Mouse (Mus musculus): ENCODE results near the gene Ank. TPM values are rescaled to one million over a fixed set of nuclear protein-coding genes. Genes with fewer than 3 reads are reported as not detected.

Gene Ank
- polyA plus RNA-seq, 1 experiment from 2014 or later = 6.2 TPM

DNA sequence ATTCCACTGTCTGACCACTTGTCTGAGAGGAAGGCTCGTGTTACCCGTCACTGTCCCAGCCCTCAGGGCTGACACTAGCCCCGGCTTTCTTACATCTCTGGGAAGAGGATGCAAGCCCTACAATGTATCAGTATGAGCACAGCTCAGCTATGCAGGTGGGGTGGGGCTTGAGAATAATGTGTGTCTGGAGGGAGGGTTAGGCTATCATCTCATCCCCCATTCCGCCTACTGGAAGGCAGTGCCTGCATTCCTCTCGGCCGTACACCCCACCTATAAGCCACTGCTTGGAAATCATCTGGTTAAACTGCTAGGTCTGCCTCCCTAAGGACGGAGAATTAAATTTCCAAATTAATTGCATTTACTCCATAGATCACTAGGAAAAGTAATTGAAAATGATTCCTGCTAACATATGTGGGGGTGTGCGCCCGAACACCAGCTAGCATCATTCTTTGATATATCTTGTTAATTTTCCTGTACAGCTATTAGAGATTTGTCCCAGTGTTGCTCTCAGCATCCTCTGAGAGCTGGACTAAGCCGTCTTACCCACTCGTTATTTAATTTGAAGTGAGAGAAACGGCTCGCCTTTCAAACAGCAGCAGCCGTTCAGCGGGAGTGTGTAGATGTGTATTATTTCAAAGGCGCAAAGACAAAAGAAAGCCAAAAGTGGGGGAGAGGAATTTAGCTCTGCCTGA is 92.1 kb downstream of the Ank start:
- H3K9me3 ChIP-seq = no peaks in the 10 kb centered on the region
- peaks cover 16% of the 10 kb centered on the region for H3K4me1 ChIP-seq
- no peak for DNase-seq (ENCODE audit: low spot score)
- WGBS = 53% methylated on average over 16 of the region's 16 CpGs
- H3K4me3 ChIP-seq = no peak overlapping the region
- H3K27ac ChIP-seq (replicated peaks) = no peak overlapping the region
- no peaks in the 10 kb centered on the region for H3K27me3 ChIP-seq (replicated peaks; ENCODE audit: low read depth, poor library complexity, severe bottlenecking)
- H3K36me3 ChIP-seq (replicated peaks) = peaks cover 8% of the 10 kb centered on the region; the same call in 1 of the 2 replicates

DNA sequence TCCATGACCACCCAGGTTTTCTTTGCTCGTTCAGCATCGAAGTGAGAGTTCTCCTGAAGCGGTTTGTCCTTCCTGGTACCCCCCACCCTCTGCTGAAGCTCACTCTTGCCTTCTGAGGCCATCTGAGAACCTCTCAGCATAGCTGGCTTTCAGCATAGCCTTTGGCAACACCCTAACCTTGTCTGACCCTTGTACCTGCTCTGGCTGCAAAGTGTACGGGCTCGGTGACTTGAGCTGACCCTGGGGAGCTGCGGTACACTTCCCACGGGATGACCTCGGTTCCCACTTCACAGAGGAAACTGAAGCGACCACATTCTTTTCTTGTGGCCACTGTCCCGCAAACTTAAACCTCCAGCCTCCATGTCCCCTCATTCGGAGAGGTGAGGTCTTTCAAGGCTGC is 93.8 kb downstream of the Ank start:
- H3K27me3 ChIP-seq (replicated peaks; ENCODE audit: low read depth, poor library complexity, severe bottlenecking) = no peaks in the 10 kb centered on the region

GRCm38 (mm10) chr15:27564106-27565100 is 97.9 kb downstream of the Ank start:
- H3K36me3 ChIP-seq (replicated peaks) = 0 out of 2 replicates have a peak, but pooled peaks cover 6% of the 10 kb centered on the region
- no peak for DNase-seq (ENCODE audit: low spot score)
- no peaks in the 10 kb centered on the region for H3K9me3 ChIP-seq
- 88% methylated on average over 14 of the region's 14 CpGs for WGBS
- peaks cover under 1% of the 10 kb centered on the region; the same call in 1 of the 2 replicates for H3K4me1 ChIP-seq
- no peaks in the 10 kb centered on the region for H3K27me3 ChIP-seq (replicated peaks; ENCODE audit: low read depth, poor library complexity, severe bottlenecking)
- H3K27ac ChIP-seq (replicated peaks) = no peak overlapping the region
- H3K4me3 ChIP-seq = no peak overlapping the region

More for the DNA sequence above, 93.8 kb downstream of the Ank start:
- no peak for DNase-seq (ENCODE audit: low spot score)
- no peaks in the 10 kb centered on the region for H3K9me3 ChIP-seq
- no peak overlapping the region for H3K4me3 ChIP-seq
- WGBS = 74% methylated on average over 11 of the region's 11 CpGs
- no peak overlapping the region for H3K27ac ChIP-seq (replicated peaks)
- H3K4me1 ChIP-seq = peaks cover 16% of the 10 kb centered on the region
- peaks cover 8% of the 10 kb centered on the region; the same call in 1 of the 2 replicates for H3K36me3 ChIP-seq (replicated peaks)

GRCm38 (mm10) chr15:27565626-27566185 is 99.2 kb downstream of the Ank start:
- Histone ChIP-seq H3K4me1 (no peaks in the 10 kb centered on the region), H3K27ac (replicated peaks) (no peak overlapping the region), H3K4me3 (no peak overlapping the region), H3K27me3 (replicated peaks; ENCODE audit: low read depth, poor library complexity, severe bottlenecking) (no peaks in the 10 kb centered on the region), H3K36me3 (replicated peaks) (0 out of 2 replicates have a peak, but pooled peaks cover 6% of the 10 kb centered on the region), H3K9me3 (no peaks in the 10 kb centered on the region)
- WGBS = 91% methylated on average over 10 of the region's 10 CpGs
- DNase-seq (ENCODE audit: low spot score) = no peak

GRCm38 (mm10) chr15:27567356-27567755 is 100.9 kb downstream of the Ank start:
- H3K4me1 ChIP-seq = no peaks in the 10 kb centered on the region
- no peak for DNase-seq (ENCODE audit: low spot score)
- no peaks in the 10 kb centered on the region for H3K9me3 ChIP-seq
- H3K27ac ChIP-seq (replicated peaks) = no peak overlapping the region
- peaks cover 8% of the 10 kb centered on the region; the same call in 1 of the 2 replicates for H3K36me3 ChIP-seq (replicated peaks)
- no peak overlapping the region for H3K4me3 ChIP-seq
- 86% methylated on average over 16 of the region's 16 CpGs for WGBS
- H3K27me3 ChIP-seq (replicated peaks; ENCODE audit: low read depth, poor library complexity, severe bottlenecking) = no peaks in the 10 kb centered on the region

DNA sequence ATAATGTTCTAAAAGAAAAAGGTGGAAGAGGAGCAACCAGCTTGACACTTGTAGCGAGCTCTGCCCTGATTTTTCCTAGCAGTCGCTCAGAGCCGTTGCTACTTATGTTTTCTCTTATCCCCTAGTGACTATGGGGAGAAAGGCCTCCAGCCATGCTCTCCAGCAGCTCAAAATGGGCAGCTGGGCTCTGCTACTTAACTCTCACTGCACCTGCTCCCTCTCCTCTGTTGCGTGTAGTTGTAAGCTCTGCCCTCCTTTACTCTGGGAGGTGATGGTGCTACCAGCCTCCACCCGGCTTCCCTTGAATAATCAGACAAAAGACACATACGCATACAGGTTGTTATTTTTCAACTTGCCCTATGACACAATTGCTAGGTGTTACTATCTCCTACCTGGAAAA is 101.9 kb downstream of the Ank start:
- WGBS = 86% methylated on average over 6 of the region's 6 CpGs
- H3K27ac ChIP-seq (replicated peaks) = no peak overlapping the region
- H3K36me3 ChIP-seq (replicated peaks) = peaks cover 16% of the 10 kb centered on the region; the same call in 1 of the 2 replicates
- H3K4me1 ChIP-seq = no peaks in the 10 kb centered on the region
- DNase-seq (ENCODE audit: low spot score) = no peak
- no peaks in the 10 kb centered on the region for H3K27me3 ChIP-seq (replicated peaks; ENCODE audit: low read depth, poor library complexity, severe bottlenecking)
- H3K4me3 ChIP-seq = no peak overlapping the region
- H3K9me3 ChIP-seq = no peaks in the 10 kb centered on the region

- 67% methylated on average over 2 of the region's 2 CpGs for WGBS
- no peaks in the 10 kb centered on the region for H3K9me3 ChIP-seq
- H3K4me3 ChIP-seq = no peak overlapping the region
- no peak overlapping the region for H3K27ac ChIP-seq (replicated peaks)
- H3K4me1 ChIP-seq = no peaks in the 10 kb centered on the region
- no peak for DNase-seq (ENCODE audit: low spot score)
- H3K36me3 ChIP-seq (replicated peaks) = peaks cover 16% of the 10 kb centered on the region; the same call in 1 of the 2 replicates
- H3K27me3 ChIP-seq (replicated peaks; ENCODE audit: low read depth, poor library complexity, severe bottlenecking) = no peaks in the 10 kb centered on the region
Measured at GRCm38 (mm10) chr15:27569924-27570323, 103.4 kb downstream of the Ank start.

GRCm38 (mm10) chr15:27570385-27570784 is 103.9 kb downstream of the Ank start:
- 92% methylated on average over 4 of the region's 4 CpGs for WGBS
- DNase-seq (ENCODE audit: low spot score) = no peak
- Histone ChIP-seq H3K4me1 (no peaks in the 10 kb centered on the region), H3K9me3 (no peaks in the 10 kb centered on the region), H3K36me3 (replicated peaks) (peaks cover 16% of the 10 kb centered on the region; the same call in 1 of the 2 replicates), H3K4me3 (no peak overlapping the region), H3K27ac (replicated peaks) (no peak overlapping the region), H3K27me3 (replicated peaks; ENCODE audit: low read depth, poor library complexity, severe bottlenecking) (no peaks in the 10 kb centered on the region)

DNA sequence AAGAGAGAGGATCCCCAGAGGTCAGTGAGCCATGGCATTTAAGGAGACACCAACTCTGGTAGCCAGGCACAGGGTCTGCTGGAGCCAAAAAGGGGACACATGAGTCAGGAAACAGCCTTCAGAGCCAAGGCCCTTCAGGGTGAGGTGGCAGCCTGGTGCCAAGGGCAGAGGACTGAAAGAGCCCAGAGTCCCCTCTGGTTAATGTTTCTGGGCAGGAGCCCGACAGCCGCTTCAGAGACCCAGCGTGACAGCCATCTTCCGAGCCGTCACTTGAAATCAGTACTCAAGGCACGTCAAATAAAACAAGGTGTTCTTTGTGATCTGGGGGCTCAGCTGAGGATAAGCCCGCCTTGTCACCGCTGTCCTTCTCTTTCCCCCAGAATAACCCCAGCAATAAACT is 104.7 kb downstream of the Ank start:
- 80% methylated on average over 8 of the region's 8 CpGs for WGBS
- Histone ChIP-seq H3K27me3 (replicated peaks; ENCODE audit: low read depth, poor library complexity, severe bottlenecking) (no peaks in the 10 kb centered on the region), H3K4me1 (no peaks in the 10 kb centered on the region), H3K9me3 (no peaks in the 10 kb centered on the region), H3K36me3 (replicated peaks) (peaks cover 16% of the 10 kb centered on the region; the same call in 1 of the 2 replicates), H3K27ac (replicated peaks) (no peak overlapping the region), H3K4me3 (no peak overlapping the region)
- DNase-seq (ENCODE audit: low spot score) = no peak

DNA sequence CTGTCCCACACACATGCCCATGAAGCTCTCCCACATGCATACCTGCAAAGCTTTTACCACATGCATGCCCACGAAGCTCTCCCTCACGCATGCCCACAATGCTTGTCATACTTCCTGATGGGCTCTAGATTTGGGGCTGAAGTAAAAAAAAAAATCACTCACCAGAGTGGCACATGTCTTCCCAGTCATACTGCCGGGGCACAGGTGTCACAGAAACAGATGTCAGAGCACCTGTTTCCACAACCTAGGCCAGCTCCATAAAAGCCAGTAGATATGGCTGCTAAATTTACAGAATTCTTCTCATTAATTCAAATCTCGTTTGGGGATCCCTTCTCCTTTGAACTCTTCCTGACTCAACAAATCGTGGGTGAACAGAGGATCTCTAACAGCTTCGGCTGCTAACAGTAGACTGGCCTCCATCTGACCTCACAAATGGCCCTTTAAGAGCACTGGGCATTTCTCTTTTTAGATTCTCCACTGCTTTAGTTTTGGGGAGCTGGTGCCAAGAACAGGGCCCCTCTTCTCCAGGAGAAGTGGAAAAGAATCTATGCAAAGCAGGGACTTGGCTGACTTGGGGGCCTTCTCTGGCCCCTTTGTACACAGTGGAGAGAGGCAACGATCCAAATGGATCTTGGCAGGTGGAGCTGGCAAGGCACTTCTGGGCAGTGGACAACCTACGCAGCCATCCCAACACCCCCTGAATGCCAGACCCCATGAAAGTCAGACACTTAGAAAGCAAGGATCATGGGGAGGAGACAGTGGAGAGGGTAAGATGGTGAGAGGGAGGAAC is 108.7 kb downstream of the Ank start:
- Histone ChIP-seq H3K36me3 (replicated peaks) (peaks cover 13% of the 10 kb centered on the region; the same call in 1 of the 2 replicates), H3K4me3 (no peak overlapping the region), H3K27me3 (replicated peaks; ENCODE audit: low read depth, poor library complexity, severe bottlenecking) (no peaks in the 10 kb centered on the region), H3K4me1 (no peaks in the 10 kb centered on the region), H3K27ac (replicated peaks) (no peak overlapping the region), H3K9me3 (no peaks in the 10 kb centered on the region)
- 87% methylated on average over 8 of the region's 8 CpGs for WGBS
- no peak for DNase-seq (ENCODE audit: low spot score)

DNA sequence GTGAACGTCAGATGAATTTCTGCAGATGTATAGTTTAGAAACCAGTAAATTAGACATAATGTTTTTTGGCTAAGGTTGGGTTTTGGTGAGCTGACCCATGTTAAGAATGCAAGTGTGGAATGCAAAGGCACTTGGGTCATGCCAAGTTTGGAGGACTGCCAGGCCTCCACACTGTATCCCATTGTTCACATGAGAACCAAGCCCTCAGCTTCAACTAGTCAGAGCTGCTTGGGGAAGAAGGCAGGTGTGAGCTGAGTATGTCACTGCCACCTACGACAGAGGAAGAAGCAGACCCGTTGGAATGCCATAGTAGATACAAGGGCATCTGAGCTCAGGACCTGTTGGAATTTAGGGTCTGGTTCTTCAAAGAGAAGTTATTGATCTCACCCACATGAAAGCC is 109.5 kb downstream of the Ank start:
- Histone ChIP-seq H3K27ac (replicated peaks) (no peak overlapping the region), H3K27me3 (replicated peaks; ENCODE audit: low read depth, poor library complexity, severe bottlenecking) (no peaks in the 10 kb centered on the region), H3K4me3 (no peak overlapping the region), H3K36me3 (replicated peaks) (peaks cover 16% of the 10 kb centered on the region; the same call in 1 of the 2 replicates), H3K4me1 (peaks cover 3% of the 10 kb centered on the region; the same call in 1 of the 2 replicates), H3K9me3 (no peaks in the 10 kb centered on the region)
- DNase-seq (ENCODE audit: low spot score) = no peak
- WGBS = 89% methylated on average over 3 of the region's 3 CpGs
